Mouse (Mus musculus): ENCODE data around the gene Hoxa3. TPM values are rescaled to one million over a fixed set of nuclear protein-coding genes. Genes with fewer than 3 reads are reported as not detected.
A peak's percentile ranks its signal among the peaks of the same experiment; 100 is the strongest.

Hoxa3 gene
- polyA plus RNA-seq (2016; fragmentation: Nextera tagmentation; extraction: Ambion mirVana): 21.1 and 25.1 TPM in 2 replicates

DNA sequence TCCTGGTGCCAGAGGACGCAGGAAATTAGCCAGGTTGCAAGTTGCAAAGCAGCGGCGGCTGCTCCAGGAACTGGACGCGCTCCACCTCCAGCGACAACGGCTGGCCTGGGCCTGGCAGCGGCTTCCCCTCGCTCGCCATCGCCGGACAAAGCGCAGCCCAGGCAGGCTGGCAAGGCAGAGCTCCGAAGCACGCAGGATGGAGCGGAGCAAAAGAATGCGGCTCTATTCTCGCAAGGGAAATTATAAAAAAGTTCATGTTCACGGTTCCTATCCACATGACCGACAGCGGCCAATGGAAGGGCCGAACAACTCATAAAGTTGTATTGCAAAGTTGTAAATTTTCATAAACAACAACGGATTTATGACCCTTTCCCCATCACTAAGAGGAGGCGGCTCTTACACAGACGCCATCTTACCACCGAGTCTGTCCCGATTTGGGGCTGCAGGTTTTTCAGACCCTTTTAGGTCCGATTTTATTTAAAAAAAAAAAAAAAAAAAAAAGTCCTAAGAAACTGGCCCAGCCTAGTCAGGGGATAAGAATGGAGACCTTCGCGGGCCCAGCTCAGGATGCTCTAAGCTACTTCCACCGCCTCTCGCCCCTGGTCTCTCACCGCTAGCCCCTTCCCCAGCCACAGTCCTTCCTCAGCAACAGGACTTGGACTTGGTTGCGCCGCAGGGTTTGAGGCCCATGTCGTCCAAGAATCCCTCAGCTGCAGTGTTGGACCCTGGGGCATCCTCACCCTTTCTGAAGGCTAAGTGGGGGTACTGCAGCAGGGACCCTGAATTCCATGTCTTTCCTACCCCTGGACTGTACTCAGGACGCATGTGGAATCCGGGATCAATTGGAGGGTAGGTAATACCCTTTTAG lies at the start of gene Hoxa3, which contains the start of gene Gm28308:
Hoxa3 (minus strand) TSS at position 218 of the 868 bp plus-strand sequence.
Gm28308 (minus strand) TSS at position 221 of the 868 bp plus-strand sequence.
- WGBS: 1% methylated on average over 38 of the region's 38 CpGs
- H3K4me2 ChIP-seq (replicated peaks): peak within 1 kb of the TSS; percentile 99
- no peaks in the 10 kb centered on the region for H3K27me3 ChIP-seq (replicated peaks)
- H3K4me1 ChIP-seq: peaks cover 25% of the 10 kb centered on the region
- peak within 1 kb of the TSS; percentile 100 for H3K9ac ChIP-seq
- ATAC-seq (ENCODE audit: low FRiP score, low read depth): peak; percentile 52
- no peaks in the 10 kb centered on the region for H3K9me3 ChIP-seq
- peak within 1 kb of the TSS; percentile 92 for H3K4me3 ChIP-seq
- H3K27ac ChIP-seq: peak within 1 kb of the TSS; percentile 100
- H3K36me3 ChIP-seq: no peaks in the 10 kb centered on the region

DNA sequence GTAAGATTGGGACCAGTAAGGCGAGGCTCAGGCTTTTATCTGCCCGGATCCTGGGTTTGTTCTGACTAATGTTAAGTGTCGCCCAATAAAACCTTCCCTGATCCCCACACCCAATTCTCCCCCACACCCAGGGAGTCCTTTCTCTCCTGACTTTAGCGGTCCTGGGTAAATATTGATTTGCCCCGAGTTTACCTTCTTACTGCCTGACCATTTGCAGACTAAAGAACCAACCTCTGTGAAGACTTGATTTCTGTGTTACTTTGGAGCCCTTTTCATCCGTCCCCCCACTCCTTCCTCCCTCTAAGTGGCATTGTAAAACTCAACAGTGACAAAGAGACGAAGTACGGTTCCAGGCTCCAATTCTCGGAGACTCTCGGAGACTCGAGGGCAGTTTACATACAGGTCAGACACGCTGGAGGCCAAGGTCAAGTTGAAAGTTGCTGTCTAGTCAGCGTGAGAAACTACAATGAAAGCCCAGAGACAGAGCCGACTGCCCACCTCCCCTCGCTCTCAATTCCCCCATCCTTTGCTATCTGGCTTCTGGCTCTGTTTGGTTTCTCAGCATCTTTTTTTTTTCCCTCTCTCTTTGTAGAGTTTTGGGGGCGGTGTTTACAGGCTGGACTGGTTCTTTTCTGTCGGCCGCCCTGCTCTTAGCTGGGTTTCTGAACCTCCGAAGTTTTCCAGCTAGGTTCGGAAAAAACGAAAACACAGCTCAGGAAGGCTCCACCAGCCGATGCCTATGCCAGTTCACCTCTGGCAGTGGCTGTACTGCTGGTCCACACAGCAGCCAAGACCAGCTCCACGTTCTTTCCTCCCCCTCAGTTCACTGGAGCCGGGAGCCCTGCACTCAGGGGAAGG lies 49.6 kb upstream of the Hoxa3 start:
- H3K9me3 ChIP-seq: no peaks in the 10 kb centered on the region
- no peak overlapping the region for H3K4me2 ChIP-seq (replicated peaks)
- H3K27ac ChIP-seq: no peak overlapping the region
- H3K36me3 ChIP-seq: no peaks in the 10 kb centered on the region
- H3K4me3 ChIP-seq: no peak overlapping the region
- peaks cover 89% of the 10 kb centered on the region for H3K27me3 ChIP-seq (replicated peaks)
- no peak overlapping the region for H3K9ac ChIP-seq
- H3K4me1 ChIP-seq: peaks cover 16% of the 10 kb centered on the region
- under 1% methylated on average over 24 of the region's 24 CpGs for WGBS
- ATAC-seq (ENCODE audit: low FRiP score, low read depth): no peak

DNA sequence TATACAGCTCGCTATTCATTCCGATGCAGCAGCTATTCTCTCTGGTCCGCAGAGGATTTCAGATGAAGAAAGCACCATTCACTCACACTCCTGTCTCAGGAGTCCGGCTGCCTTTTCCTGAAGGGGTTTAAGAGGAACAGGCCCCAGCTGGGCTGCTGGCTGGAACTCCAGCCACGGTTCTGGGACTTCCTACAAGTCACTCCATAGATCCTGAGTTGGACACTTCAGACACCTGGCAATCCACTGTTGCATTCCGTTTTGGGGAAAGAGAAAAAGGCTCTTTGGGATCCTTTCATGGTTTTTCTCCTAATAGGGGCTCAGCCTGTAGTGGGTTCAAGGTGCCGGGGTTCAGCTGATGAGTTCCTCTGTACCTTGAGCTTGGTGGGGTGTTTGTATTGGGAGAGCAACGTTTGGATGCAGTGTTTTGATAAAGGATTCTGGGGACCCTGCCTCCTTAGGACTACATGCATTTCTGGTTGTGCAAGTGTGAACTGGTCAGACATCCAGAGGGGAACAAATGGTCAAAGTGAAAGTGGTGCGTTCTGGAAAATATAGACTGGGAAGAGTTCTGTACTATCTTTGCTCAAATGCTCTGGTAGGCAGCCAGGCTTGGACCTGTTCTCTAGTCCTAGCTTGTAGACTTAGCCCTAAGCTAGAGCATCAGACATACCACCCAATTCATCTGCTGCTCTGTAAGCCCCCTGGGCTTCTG lies 48.8 kb upstream of the Hoxa3 start:
- Histone ChIP-seq H3K27me3 (replicated peaks) (peaks cover 90% of the 10 kb centered on the region), H3K9me3 (no peaks in the 10 kb centered on the region), H3K9ac (no peak overlapping the region), H3K4me2 (replicated peaks) (no peak overlapping the region), H3K4me3 (no peak overlapping the region), H3K36me3 (no peaks in the 10 kb centered on the region), H3K27ac (no peak overlapping the region), H3K4me1 (peaks cover 16% of the 10 kb centered on the region)
- no peak for ATAC-seq (ENCODE audit: low FRiP score, low read depth)
- 4% methylated on average over 9 of the region's 9 CpGs for WGBS

DNA sequence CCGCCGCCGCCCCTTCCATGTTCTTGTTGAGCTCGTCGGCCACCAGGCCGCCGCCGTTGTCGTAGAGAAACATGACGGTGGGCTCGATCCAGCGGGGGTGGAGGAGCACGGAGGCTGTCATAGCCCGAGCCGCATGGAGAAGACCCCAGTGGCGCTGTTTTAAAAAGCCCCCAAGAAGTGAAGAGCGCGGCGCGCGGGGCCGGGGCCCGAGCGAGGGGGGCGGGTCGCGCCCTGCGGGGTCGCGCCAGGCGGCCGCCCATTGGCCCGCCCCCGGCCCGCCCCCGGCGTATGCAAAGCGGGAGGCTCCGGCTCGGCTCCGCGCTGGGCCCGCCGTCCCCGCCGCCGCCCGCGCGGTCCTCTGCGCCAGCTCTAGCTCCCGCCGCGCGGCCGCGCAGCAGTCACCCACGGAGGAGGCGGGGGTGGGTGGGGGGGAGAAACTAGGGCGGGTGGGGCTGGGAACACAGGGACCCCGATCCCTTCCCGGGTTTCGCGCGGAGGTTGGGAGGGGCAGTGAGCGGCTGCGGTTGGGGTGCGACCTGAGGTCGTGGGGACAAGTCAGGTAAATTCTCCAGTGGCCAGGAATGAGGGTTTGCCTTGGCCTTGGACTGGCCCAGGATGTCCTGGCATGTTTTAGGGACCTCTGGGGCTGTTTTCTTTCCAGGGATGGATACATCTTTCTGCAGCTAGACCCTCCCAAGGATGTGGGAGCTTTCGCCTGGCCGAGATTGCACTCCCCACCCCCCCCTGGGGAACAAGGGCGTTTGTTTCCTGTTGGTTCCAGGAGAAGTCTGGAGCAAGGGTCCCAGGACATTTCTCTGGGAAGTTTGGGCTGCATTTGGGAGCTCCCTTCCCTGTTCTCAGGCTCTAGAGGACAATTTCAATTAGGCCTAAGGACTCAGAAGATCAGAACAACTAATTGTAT lies 47.8 kb upstream of the Hoxa3 start, which contains the start of gene Hoxa13:
Hoxa13 (minus strand) TSS at position 227 of the 922 bp plus-strand sequence.
- Histone ChIP-seq H3K9ac (no peak within 1 kb of the TSS), H3K27ac (no peak within 1 kb of the TSS), H3K27me3 (replicated peaks) (peaks cover 89% of the 10 kb centered on the region), H3K9me3 (no peaks in the 10 kb centered on the region), H3K4me1 (peaks cover 16% of the 10 kb centered on the region), H3K36me3 (no peaks in the 10 kb centered on the region), H3K4me3 (peak within 1 kb of the TSS; percentile 29), H3K4me2 (replicated peaks) (peak within 1 kb of the TSS; percentile 53)
- 1% methylated on average over 45 of the region's 72 CpGs for WGBS
- peak; percentile 48; the same call in 1 of the 2 replicates for ATAC-seq (ENCODE audit: low FRiP score, low read depth)

DNA sequence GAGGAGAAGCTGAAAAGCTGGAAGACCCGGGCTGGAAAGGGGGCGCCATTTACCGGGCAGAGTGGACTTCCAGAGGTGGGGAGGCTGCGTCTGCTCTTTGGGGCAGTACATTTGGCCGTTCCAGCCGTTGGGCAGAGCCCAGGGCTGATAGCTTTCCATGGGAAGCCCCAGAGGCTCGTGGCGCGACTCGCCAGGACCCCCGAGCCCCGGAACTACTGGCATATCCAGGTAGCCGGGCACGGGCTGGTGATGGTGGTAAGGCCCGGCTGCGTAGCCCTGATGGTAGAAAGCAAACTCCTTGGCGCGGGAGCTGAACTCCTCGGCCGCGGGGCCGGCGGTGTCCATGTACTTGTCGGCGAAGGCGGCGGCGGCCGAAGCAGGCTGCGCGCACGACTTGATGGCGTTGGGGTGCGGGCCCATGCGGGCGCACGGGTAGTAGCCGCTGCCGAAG lies 46.7 kb upstream of the Hoxa3 start:
- H3K4me2 ChIP-seq (replicated peaks): peak overlapping the region; percentile 44
- no peaks in the 10 kb centered on the region for H3K36me3 ChIP-seq
- peak overlapping the region; percentile 29 for H3K4me3 ChIP-seq
- under 1% methylated on average over 39 of the region's 39 CpGs for WGBS
- peaks cover 16% of the 10 kb centered on the region for H3K4me1 ChIP-seq
- no peak for ATAC-seq (ENCODE audit: low FRiP score, low read depth)
- H3K27ac ChIP-seq: no peak overlapping the region
- H3K9me3 ChIP-seq: no peaks in the 10 kb centered on the region
- no peak overlapping the region for H3K9ac ChIP-seq
- H3K27me3 ChIP-seq (replicated peaks): peaks cover 89% of the 10 kb centered on the region

DNA sequence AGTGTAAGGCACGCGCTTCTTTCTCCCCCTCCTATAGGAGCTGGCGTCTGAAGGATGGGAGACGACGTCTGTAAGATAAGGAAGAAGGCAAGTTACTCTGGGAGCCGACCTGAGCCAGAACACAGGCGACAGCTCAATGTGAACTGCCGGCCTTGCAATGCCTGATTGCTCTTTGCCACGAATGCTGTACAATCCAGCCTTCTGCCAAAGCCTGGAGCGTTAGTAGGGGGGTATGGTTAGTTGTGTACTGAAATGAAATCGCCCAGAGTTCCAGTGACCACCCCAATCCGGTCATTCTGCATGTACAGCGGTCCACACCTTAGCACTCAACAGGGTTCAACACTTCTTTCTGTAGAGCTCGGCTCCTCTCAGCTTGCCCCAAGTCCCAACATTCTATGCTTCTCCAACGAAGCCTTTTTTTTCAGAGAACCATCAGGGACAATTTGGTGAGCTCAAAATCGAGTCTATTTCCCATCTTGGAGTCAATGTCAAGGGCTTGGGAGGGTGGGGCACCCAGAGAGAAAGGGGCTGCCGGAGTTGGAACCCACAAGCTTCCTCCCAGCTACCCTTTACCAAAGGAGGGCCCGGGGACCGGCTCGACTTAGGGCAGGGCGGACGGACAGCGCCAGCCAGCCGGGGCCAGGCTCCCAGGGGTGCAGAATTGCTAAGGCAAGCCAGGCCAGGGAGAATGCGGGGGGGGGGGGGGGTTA lies 46.1 kb upstream of the Hoxa3 start:
- 2% methylated on average over 24 of the region's 25 CpGs for WGBS

DNA sequence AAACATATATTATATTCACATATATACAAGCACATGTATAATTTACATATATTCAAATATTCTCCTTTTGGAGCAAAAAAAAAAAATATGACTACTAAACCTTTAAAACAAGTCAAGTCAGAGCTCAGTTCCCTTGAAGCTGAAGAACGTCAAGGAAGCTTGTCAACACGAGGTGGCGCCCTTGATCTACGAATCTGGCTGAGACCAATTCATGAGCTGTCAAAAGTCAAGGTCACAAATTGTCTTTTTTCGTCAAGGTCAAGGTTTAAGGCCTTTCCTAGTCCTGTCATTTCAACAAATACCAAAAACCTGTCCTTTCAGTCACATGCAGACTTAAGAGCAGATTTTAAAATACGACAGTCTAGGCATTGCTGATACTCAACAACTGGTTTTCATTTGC lies 43.8 kb upstream of the Hoxa3 start:
- H3K36me3 ChIP-seq: no peaks in the 10 kb centered on the region
- no peak for ATAC-seq (ENCODE audit: low FRiP score, low read depth)
- no peak overlapping the region for H3K4me2 ChIP-seq (replicated peaks)
- no peaks in the 10 kb centered on the region for H3K9me3 ChIP-seq
- H3K27ac ChIP-seq: no peak overlapping the region
- H3K4me3 ChIP-seq: no peak overlapping the region
- H3K4me1 ChIP-seq: peaks cover 16% of the 10 kb centered on the region
- under 1% methylated on average over 6 of the region's 6 CpGs for WGBS
- H3K9ac ChIP-seq: no peak overlapping the region
- peaks cover 85% of the 10 kb centered on the region for H3K27me3 ChIP-seq (replicated peaks)

More for the DNA sequence above, 46.1 kb upstream of the Hoxa3 start:
- no peak for ATAC-seq (ENCODE audit: low FRiP score, low read depth)
- H3K9ac ChIP-seq: no peak overlapping the region
- H3K4me3 ChIP-seq: peak overlapping the region; percentile 29
- no peak overlapping the region for H3K27ac ChIP-seq
- H3K4me1 ChIP-seq: peaks cover 16% of the 10 kb centered on the region
- no peaks in the 10 kb centered on the region for H3K9me3 ChIP-seq
- H3K27me3 ChIP-seq (replicated peaks): peaks cover 85% of the 10 kb centered on the region
- H3K36me3 ChIP-seq: no peaks in the 10 kb centered on the region
- peak overlapping the region; percentile 44 for H3K4me2 ChIP-seq (replicated peaks)

DNA sequence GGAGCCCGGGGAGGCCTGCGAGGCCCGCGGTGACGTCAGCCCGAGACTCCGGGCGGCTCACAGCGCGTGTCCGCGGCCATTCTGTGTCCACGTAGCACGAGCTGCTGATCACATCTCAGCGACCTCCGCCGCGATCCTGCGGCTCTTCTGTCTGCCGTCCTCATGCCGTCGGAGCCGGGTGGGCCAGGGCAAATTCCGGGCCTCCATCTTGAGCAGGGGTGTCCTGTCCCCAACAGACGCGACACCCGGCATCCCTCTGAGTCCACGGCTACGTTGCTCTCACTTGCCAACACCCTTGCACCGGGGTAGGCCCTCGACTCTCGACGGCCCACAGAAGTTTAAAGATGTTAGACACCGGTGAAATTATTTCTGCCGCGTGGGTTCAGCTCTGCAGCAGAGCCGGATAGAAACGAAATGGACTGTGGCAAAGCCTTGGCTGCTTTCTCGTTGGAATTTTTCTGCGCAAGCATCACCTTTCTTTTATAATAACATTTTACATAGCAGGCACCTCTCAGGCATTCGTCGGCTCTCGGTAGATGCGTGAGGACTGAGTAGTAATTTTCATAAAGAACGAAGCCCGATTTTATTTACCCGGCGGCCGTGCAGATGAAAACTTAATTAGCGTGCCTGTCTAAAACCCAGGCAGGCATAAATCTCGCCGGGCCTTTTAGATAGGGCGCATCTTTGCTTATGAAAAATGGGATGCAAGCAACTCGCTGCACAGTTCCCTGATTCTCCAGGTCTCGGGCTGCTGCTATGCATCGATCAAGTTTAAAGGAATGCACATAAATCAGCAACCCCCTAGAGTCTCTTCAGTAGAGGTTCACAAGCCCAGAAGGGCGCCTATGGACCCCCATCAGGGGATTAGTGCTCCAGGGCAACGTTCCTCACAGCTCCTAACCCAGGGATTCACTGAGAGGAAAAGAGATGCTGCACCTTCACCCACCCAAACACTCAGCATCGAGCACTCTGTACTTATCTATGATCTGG lies 40.7 kb upstream of the Hoxa3 start:
- Histone ChIP-seq H3K4me1 (no peaks in the 10 kb centered on the region), H3K9ac (0 out of 2 replicates have a peak overlapping the region, but pooled peaks have one; percentile 30), H3K4me2 (replicated peaks) (peak overlapping the region; percentile 50), H3K27me3 (replicated peaks) (peaks cover 88% of the 10 kb centered on the region), H3K27ac (no peak overlapping the region), H3K9me3 (no peaks in the 10 kb centered on the region), H3K36me3 (no peaks in the 10 kb centered on the region), H3K4me3 (peak overlapping the region; percentile 15)
- no peak for ATAC-seq (ENCODE audit: low FRiP score, low read depth)
- WGBS: under 1% methylated on average over 59 of the region's 59 CpGs

DNA sequence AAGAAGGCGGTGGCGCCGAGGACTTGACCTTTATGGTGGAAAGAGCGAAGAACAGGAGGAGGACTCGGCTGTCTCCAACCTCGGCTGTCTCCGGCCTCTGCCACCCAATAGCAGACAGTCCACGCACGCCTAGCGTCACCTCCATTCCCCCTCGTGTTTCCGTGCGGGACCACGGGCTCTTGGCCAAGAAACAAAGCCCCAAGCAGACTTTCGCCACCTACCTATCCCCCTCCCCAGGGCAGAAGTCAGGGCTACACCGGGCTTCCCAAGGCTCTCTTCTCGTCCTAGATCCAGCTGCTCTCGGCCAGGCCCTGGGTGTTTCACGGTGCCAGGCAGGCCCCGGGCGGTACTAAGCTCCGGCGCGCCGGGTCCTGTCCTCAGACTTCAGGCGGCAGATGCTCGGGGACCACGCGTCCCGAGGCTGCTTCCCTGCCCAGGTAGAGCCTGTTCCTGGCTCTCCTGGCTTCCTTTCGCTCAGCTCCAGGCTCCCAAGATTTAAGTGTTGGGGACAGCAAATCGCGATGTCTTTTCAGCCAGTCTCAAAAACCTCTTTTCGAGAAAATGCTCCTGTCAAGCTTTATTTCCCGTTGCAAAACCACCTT lies 39.7 kb upstream of the Hoxa3 start:
- ATAC-seq (ENCODE audit: low FRiP score, low read depth): 0 out of 2 replicates have a peak, but pooled peaks have one; percentile 44
- WGBS: 1% methylated on average over 35 of the region's 35 CpGs
- no peak overlapping the region for H3K27ac ChIP-seq
- no peaks in the 10 kb centered on the region for H3K36me3 ChIP-seq
- H3K9me3 ChIP-seq: no peaks in the 10 kb centered on the region
- no peaks in the 10 kb centered on the region; the same call in 1 of the 2 replicates for H3K4me1 ChIP-seq
- peaks cover 89% of the 10 kb centered on the region for H3K27me3 ChIP-seq (replicated peaks)
- peak overlapping the region; percentile 30 for H3K9ac ChIP-seq
- peak overlapping the region; percentile 15 for H3K4me3 ChIP-seq
- peak overlapping the region; percentile 50 for H3K4me2 ChIP-seq (replicated peaks)
